ENCODE assay signal across 10 mouse cellular contexts in the genomic region with DNA sequence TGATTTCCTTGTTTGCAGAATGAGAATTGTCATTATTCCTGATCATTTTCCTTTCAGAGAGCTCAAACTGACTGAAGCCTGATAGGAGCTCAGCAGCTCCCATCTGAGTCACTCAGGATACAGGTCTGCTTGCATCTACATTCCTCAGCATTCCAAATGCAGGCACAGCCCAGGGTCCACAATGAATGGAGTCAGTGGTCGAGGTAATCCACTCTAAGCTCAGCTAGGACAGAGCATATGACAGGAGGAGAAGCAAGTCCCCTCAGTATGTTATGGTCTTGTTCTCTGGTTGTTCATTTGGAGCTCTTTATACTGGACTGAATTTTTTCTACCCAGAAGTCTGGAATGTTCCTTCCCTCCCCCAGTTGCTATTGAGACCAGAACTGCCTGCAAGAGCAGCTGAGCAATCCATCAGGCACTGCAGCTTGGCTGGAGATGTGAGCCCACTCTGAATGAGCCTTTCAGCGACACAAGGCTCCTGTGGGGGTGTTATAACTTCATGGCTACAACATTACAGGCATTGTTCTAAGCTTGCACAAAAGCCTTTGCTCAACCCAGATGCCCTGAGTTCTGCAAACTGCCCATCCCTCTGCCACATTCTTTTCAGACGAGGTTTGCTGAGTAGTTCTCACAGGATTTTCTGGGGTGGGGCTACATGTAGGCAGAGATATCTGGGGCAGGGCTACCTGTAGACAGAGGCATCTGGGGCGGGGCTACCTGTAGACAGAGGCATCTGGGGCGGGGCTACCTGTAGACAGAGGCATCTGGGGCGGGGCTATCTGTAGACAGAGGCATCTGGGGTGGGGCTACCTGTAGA. TPM values are rescaled to one million over a fixed set of nuclear protein-coding genes. Genes with fewer than 3 reads are reported as not detected.
DNase-seq lines count a peak whose midpoint lies in the region; ATAC-seq and TF ChIP-seq lines count a peak whose summit lies in the region.
"Had no signal": no experiment of that assay in that cellular context is flagged by ENCODE, and none has a peak within 500 bp of the region (broad histone marks: within the 10 kb centered on the region; RNA-seq: fewer than 3 reads in every experiment).

No protein-coding gene starts in this region.

- no peak overlapping the region for H3K4me2 ChIP-seq in hindbrain, embryonic 11.5 days (replicated peaks; ENCODE audit: low read depth, low read length)
- H3K4me2 ChIP-seq in neural tube, embryonic 12.5 days (replicated peaks) = no peak overlapping the region

- H3K9me3 ChIP-seq in hindbrain, embryonic 11.5 days (ENCODE audit: control insufficient read depth, low read length) = no peaks in the 10 kb centered on the region
- H3K9me3 ChIP-seq in hindbrain, embryonic 10.5 days = no peaks in the 10 kb centered on the region
- no peaks in the 10 kb centered on the region for H3K9me3 ChIP-seq in neural tube, embryonic 12.5 days

- no peaks in the 10 kb centered on the region for H3K27me3 ChIP-seq in hindbrain, embryonic 11.5 days (ENCODE audit: control insufficient read depth, insufficient read depth, low read length)
- no peaks in the 10 kb centered on the region for H3K27me3 ChIP-seq in hindbrain, embryonic 10.5 days (ENCODE audit: insufficient read depth, poor library complexity, severe bottlenecking)
- no peaks in the 10 kb centered on the region for H3K27me3 ChIP-seq in neural tube, embryonic 12.5 days (replicated peaks)

- no peak overlapping the region for H3K27ac ChIP-seq in hindbrain, embryonic 11.5 days (ENCODE audit: low read depth, low read length)
- H3K27ac ChIP-seq in hindbrain, embryonic 10.5 days = no peak overlapping the region
- H3K27ac ChIP-seq in neural tube, embryonic 12.5 days = no peak overlapping the region

- H3K36me3 ChIP-seq in hindbrain, embryonic 11.5 days (ENCODE audit: control insufficient read depth, insufficient read depth, low read length) = no peaks in the 10 kb centered on the region
- no peaks in the 10 kb centered on the region for H3K36me3 ChIP-seq in hindbrain, embryonic 10.5 days
- no peaks in the 10 kb centered on the region for H3K36me3 ChIP-seq in neural tube, embryonic 12.5 days

- no peak for TF ChIP-seq CTCF in brain, embryonic 14.5 days (IDR thresholded peaks at IDR 0.05; ENCODE audit: borderline replicate concordance, extremely low read depth, insufficient read depth, insufficient read length)

- no peak for TF ChIP-seq POLR2A in brain, embryonic 14.5 days (IDR thresholded peaks at IDR 0.05; ENCODE audit: borderline replicate concordance, extremely low read depth, insufficient read depth, insufficient read length, poor library complexity, severe bottlenecking)

- DNase-seq in hindbrain, embryonic 11.5 days (ENCODE audit: low spot score) = peak; percentile 26
- no peak for DNase-seq in hindbrain, embryonic 10.5 days (ENCODE audit: low spot score)
- DNase-seq in brain, embryonic 14.5 days (ENCODE audit: low read depth) = peak; percentile 60
- DNase-seq in layer of hippocampus, postnatal 10 days (ENCODE audit: low spot score in 2 of 2) = peak; percentile 60 to 63
- DNase-seq in urinary bladder, postnatal 25 days (ENCODE audit: low spot score) = no peak
- DNase-seq in testis, postnatal 14 days (ENCODE audit: low spot score) = no peak
- DNase-seq in spleen, adult 18-20 months = no peak
- DNase-seq: kidney, adult 9 months had no signal

- 32% methylated on average over 6 of the region's 6 CpGs for WGBS in hindbrain, embryonic 11.5 days
- WGBS in hindbrain, embryonic 10.5 days = 36% methylated on average over 6 of the region's 6 CpGs
- 28% methylated on average over 6 of the region's 6 CpGs for WGBS in neural tube, embryonic 12.5 days

- no peak overlapping the region for H3K9ac ChIP-seq in hindbrain, embryonic 11.5 days (ENCODE audit: low read depth, low read length)
- H3K9ac ChIP-seq in neural tube, embryonic 12.5 days = no peak overlapping the region

- peak; percentile 60; the same call in 1 of the 2 replicates for ATAC-seq in hindbrain, embryonic 11.5 days (ENCODE audit: low FRiP score)
- peak; percentile 76 for ATAC-seq in neural tube, embryonic 12.5 days (ENCODE audit: low FRiP score, low read depth)

- no peaks in the 10 kb centered on the region for H3K4me1 ChIP-seq in hindbrain, embryonic 11.5 days (replicated peaks; ENCODE audit: control insufficient read depth, insufficient read depth, low read length)
- H3K4me1 ChIP-seq in hindbrain, embryonic 10.5 days (replicated peaks) = peaks cover 9% of the 10 kb centered on the region
- peaks cover 5% of the 10 kb centered on the region; the same call in 1 of the 2 replicates for H3K4me1 ChIP-seq in neural tube, embryonic 12.5 days

- no peak overlapping the region for H3K4me3 ChIP-seq in hindbrain, embryonic 11.5 days (ENCODE audit: low read depth, low read length)
- H3K4me3 ChIP-seq in hindbrain, embryonic 10.5 days = no peak overlapping the region
- H3K4me3 ChIP-seq in neural tube, embryonic 12.5 days = no peak overlapping the region
- H3K4me3 ChIP-seq: myocyte had no signal

RNA-seq across cellular contexts. Expression of a gene that starts 24.0 kb away (rescaled TPM):
- polyA plus RNA-seq in hindbrain, embryonic 11.5 days (2014; fragmentation: Nextera tagmentation; extraction: Ambion mirVana) = 360 and 376 TPM in 2 replicates
- polyA plus RNA-seq in hindbrain, embryonic 10.5 days (2016; fragmentation: Nextera tagmentation; extraction: Ambion mirVana) = 459 and 460 TPM in 2 replicates
- 76.9 and 99.6 TPM in 2 replicates for polyA plus RNA-seq in brain, embryonic 14.5 days (2012; rRNA removed)
- 100 to 1,000 TPM; 249 to 317 TPM for total RNA-seq in layer of hippocampus, postnatal 10 days (2021)
- 418 and 432 TPM in 2 replicates for polyA plus RNA-seq in neural tube, embryonic 12.5 days (2016; fragmentation: Nextera tagmentation; extraction: Ambion mirVana)

Comparison
In these comparisons a context has a peak if more than half of its experiments do, and no peak if none do; other contexts are left out.
1. DNase-seq: peak in hindbrain, embryonic 11.5 days (single experiment), brain, embryonic 14.5 days (single experiment) and layer of hippocampus, postnatal 10 days (2 of 2); none in hindbrain, embryonic 10.5 days (single experiment), urinary bladder, postnatal 25 days (single experiment), testis, postnatal 14 days (single experiment) and spleen, adult 18-20 months (0 of 2).